Mouse (Mus musculus) MEL (cell line): Measurements from ENCODE around the gene Faap100. TPM values are rescaled to one million over a fixed set of nuclear protein-coding genes. Genes with fewer than 3 reads are reported as not detected.

Experiments used
- DNase-seq: peaks from one replicate; pipeline ENCODE4 v3.0.0; 2011; ENCODE audit warnings: low read depth, low spot score
- H3K27ac ChIP-seq: 2 replicates; pipeline ENCODE4 v1.5.1; 2012; ENCODE audit warnings: low read depth, mild to moderate bottlenecking, control low read depth, low read length, moderate library complexity; ENCODE audit not compliant: control insufficient read depth
- H3K27me3 ChIP-seq, 2 experiments: fragments of 150-350 bp in 1 of 2; sonication (generic) in 1 of 2; 2 replicates each; pipeline ENCODE4 v1.6.1; 2012; ENCODE audit warnings: low read length in 2 of 2, mild to moderate bottlenecking in 2 of 2, improper control_type of control experiment in 1 of 2, moderate library complexity in 1 of 2; ENCODE audit not compliant: insufficient read depth in 2 of 2, control insufficient read depth in 1 of 2
- H3K36me3 ChIP-seq, 2 experiments: 2 replicates each; pipeline ENCODE4 v1.6.1; 2012 to 2014; ENCODE audit warnings: low read length in 2 of 2, improper control_type of control experiment in 1 of 2, inconsistent platforms in 1 of 2, mild to moderate bottlenecking in 1 of 2; ENCODE audit not compliant: insufficient read depth in 2 of 2, control insufficient read depth in 1 of 2
- H3K4me1 ChIP-seq, 2 experiments: fragments of 150-350 bp in 1 of 2; sonication (generic) in 1 of 2; 2 replicates each; pipeline ENCODE4 v1.6.1; 2012; ENCODE audit warnings: low read length in 2 of 2, improper control_type of control experiment in 1 of 2, mild to moderate bottlenecking in 1 of 2; ENCODE audit not compliant: insufficient read depth in 2 of 2, control insufficient read depth in 1 of 2
- H3K4me3 ChIP-seq, 2 experiments: fragments of 150-350 bp in 1 of 2; sonication (generic) in 1 of 2; 2 replicates each; pipeline ENCODE4 v1.5.1; 2012; ENCODE audit warnings: low read depth in 2 of 2, low read length in 2 of 2, mild to moderate bottlenecking in 2 of 2, moderate library complexity in 2 of 2, control low read depth in 1 of 2, improper control_type of control experiment in 1 of 2; ENCODE audit not compliant: control insufficient read depth in 1 of 2, insufficient read depth in 1 of 2
- H3K79me2 ChIP-seq: 2 replicates; pipeline ENCODE4 v1.6.1; 2012; ENCODE audit warnings: mild to moderate bottlenecking, low read length, moderate library complexity; ENCODE audit not compliant: control insufficient read depth, poor library complexity, insufficient read depth
- H3K9ac ChIP-seq: 2 replicates; pipeline ENCODE4 v1.6.1; 2012; ENCODE audit warnings: low read depth, mild to moderate bottlenecking, control low read depth, low read length, moderate library complexity; ENCODE audit not compliant: control insufficient read depth, poor library complexity, severe bottlenecking
- H3K9me3 ChIP-seq: fragments of 150-350 bp; sonication (generic); replicated peaks from 2 replicates; pipeline ENCODE4 v1.6.1; 2012; ENCODE audit warnings: mild to moderate bottlenecking, low read length, improper control_type of control experiment, moderate library complexity; ENCODE audit not compliant: insufficient read depth
- CTCF ChIP-seq, 3 experiments: IDR thresholded peaks in 2 of 3; conservative IDR thresholded peaks in 1 of 3; 2 replicates each; pipeline ENCODE4 v1.5.1; 2011 to 2012; ENCODE audit warnings: low read length in 3 of 3, low read depth in 2 of 3, mild to moderate bottlenecking in 2 of 3, improper control_type of control experiment in 1 of 3, inconsistent platforms in 1 of 3, mixed read lengths in 1 of 3, moderate library complexity in 1 of 3; ENCODE audit not compliant: control insufficient read depth in 1 of 3, insufficient read depth in 1 of 3, poor library complexity in 1 of 3, severe bottlenecking in 1 of 3
- EP300 ChIP-seq, 2 experiments: IDR thresholded peaks; 2 replicates each; pipeline ENCODE4 v1.6.1; 2011; ENCODE audit warnings: improper control_type of control experiment in 2 of 2, low read length in 2 of 2, low read depth in 1 of 2, mild to moderate bottlenecking in 1 of 2
- GABPA ChIP-seq: IDR thresholded peaks from 2 replicates; pipeline ENCODE4 v1.6.1; 2012; ENCODE audit warnings: low read depth, mild to moderate bottlenecking, inconsistent platforms, low read length, improper control_type of control experiment, moderate library complexity
- MEF2A ChIP-seq: IDR thresholded peaks from 2 replicates; pipeline ENCODE4 v1.6.1; 2014; ENCODE audit warnings: low read depth, mild to moderate bottlenecking, inconsistent platforms, low read length, improper control_type of control experiment; ENCODE audit not compliant: poor library complexity, insufficient replicate concordance, severe bottlenecking; ENCODE audit errors: extremely low read depth
- POLR2A ChIP-seq, 2 experiments: IDR thresholded peaks; 2 replicates each; pipeline ENCODE4 v1.6.1; 2011 to 2012; ENCODE audit warnings: low read length in 2 of 2, mild to moderate bottlenecking in 2 of 2, control low read depth in 1 of 2, improper control_type of control experiment in 1 of 2, low read depth in 1 of 2, moderate library complexity in 1 of 2; ENCODE audit not compliant: control insufficient read depth in 1 of 2, insufficient read depth in 1 of 2, poor library complexity in 1 of 2
- POLR2AphosphoS2 ChIP-seq: IDR thresholded peaks from 2 replicates; pipeline ENCODE4 v1.6.1; 2011; ENCODE audit warnings: low read length, improper control_type of control experiment
- RAD21 ChIP-seq: IDR thresholded peaks from 2 replicates; pipeline ENCODE4 v1.6.1; 2011; ENCODE audit warnings: mild to moderate bottlenecking, low read depth, low read length, improper control_type of control experiment
- SMC3 ChIP-seq: IDR thresholded peaks from 2 replicates; pipeline ENCODE4 v1.6.1; 2011; ENCODE audit warnings: low read depth, low read length, improper control_type of control experiment
- TBP ChIP-seq: IDR thresholded peaks from 2 replicates; pipeline ENCODE4 v1.8.0; 2011; ENCODE audit warnings: low read depth, low read length, improper control_type of control experiment
- USF1 ChIP-seq: IDR thresholded peaks from 2 replicates; pipeline ENCODE4 v1.6.1; 2014; ENCODE audit warnings: low read depth, mild to moderate bottlenecking, inconsistent platforms, low read length, improper control_type of control experiment, moderate library complexity
- ZC3H11A ChIP-seq: IDR thresholded peaks from 2 replicates; pipeline ENCODE4 v1.6.1; 2012; ENCODE audit warnings: low read depth, mild to moderate bottlenecking, inconsistent platforms, low read length, improper control_type of control experiment
- polyA plus RNA-seq, 2 experiments: library from polyadenylated mRNA; stranded (reverse) in 1 of 2; unstranded in 1 of 2; fragments of >175 nt in 1 of 2; fragments of >200 nt in 1 of 2; gene quantifications; 2 replicates each; pipeline versions ENCODE4 v1.2.1 to v1.2.4; 2012; ENCODE audit warnings: low replicate concordance in 2 of 2, low read depth in 1 of 2; ENCODE audit not compliant: insufficient read length in 2 of 2, insufficient read depth in 1 of 2, missing spikeins in 1 of 2
- total RNA-seq: library from RNA; depleted of rRNA; stranded (reverse); fragments of 300-350 nt; gene quantifications from 2 replicates; pipeline ENCODE4 v1.2.3, GENCODE M21; 2012

Faap100 gene
- total and polyA plus RNA-seq, 3 experiments, result 27.1 to 45.7 TPM; not detected in 1

DNA sequence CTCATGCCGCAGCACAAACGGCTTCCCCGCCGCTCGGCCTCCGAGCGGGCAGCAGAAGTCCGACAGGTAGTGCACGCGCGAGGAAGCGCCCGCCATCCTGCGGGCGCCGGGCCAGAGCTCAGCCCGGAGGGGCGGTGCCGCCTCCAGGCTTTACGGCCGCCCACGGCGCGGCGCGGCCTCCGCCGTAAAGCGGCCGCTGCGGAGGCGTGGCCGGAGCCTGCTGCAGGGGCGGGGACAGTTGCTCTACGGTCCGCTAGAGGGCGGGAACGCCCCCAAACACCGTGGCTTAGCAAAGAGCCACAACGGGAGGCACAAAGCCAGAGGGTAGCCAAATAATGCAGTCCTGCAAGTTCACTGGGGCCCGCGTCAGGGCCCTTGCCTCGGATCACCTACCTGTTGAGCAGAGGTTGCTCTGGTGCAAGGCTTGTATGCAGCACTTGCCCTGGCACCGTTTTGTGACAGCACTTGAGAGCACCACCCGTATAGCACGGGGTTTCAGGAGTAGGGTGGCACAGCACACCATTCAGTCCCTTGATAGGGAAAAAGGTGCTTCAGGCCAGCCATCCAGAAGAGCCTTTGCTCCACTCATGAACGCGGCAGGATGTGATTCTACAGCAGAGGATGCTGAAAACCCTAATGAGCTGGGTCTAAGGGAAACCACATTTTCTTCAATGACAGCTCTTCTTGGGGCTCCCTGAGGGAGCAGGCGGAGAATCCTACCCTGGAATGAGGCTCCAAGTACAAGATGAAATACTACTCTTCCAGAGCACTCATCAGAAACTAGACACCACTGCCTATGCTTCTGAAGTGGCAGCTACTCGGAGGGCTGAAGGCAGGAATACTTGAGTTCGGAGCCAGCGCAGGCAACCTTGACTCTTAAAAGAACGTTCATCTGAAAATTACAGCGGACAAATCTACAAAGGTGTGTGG, at the start of gene Faap100 (continued):
- 0 out of 4 replicates have a peak, but pooled peaks of 1 of the 2 experiments have one; percentile 40 for TF ChIP-seq EP300 (IDR thresholded peaks at IDR 0.05; ENCODE audit: low read depth in 1 of 2, low read length in 2 of 2)
- peak; percentile 92 to 96; a peak in 3 of 4 replicates for TF ChIP-seq POLR2A (IDR thresholded peaks at IDR 0.05; ENCODE audit: control insufficient read depth in 1 of 2, insufficient read depth in 1 of 2, low read depth in 1 of 2, low read length in 2 of 2, poor library complexity in 1 of 2)
- peak; percentile 54; the same call in 1 of the 2 replicates for TF ChIP-seq GABPA
- TF ChIP-seq MEF2A, result peak; percentile 27; the same call in 1 of the 2 replicates
- peak; percentile 15; the same call in 1 of the 2 replicates for TF ChIP-seq USF1

GRCm38 (mm10) chr11:120426727-120427126, 48.2 kb upstream of the Faap100 start:
- no peak for DNase-seq

DNA sequence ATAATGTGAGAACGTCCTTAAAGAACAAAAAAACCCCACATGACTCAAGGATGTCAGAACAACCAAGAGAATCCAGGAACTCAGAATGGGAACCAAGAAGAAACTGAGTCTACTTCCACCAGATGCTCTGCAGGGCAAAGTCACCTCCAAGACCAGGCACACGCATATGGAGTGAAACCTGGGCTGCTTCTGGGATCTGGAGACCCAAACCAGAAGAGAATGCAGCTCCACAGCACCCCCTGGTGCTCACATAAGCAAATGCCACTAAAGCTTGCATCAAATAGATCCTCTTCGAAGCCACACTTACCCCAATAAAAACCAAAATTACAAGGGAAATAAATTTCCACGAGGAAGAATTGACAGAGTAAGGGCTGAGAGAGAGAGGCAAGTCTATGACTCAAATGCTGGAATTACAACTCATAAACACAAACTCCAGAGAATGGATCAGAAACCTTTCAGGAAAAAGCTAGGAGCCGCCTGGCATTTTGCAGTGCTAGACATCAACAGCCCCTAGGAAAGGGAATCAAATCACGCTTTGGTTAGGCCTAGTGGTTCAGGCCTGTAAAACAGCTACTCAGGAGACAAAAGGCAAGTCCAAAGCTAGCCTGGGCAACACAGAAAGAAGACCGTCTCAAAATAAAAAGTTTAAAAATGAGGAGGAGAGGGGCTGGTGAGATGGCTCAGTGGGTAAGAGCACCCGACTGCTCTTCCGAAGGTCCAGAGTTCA, 45.2 kb upstream of the Faap100 start:
- Histone ChIP-seq H3K9ac (no peak overlapping the region), H3K36me3 (peaks cover 0 to 68% of the 10 kb centered on the region in 2 experiments; a peak in 2 of 4 replicates), H3K79me2 (peaks cover 9% of the 10 kb centered on the region; the same call in 1 of the 2 replicates), H3K4me1 (no peaks in the 10 kb centered on the region), H3K4me3 (no peak overlapping the region), H3K27ac (no peak overlapping the region), H3K27me3 (no peaks in the 10 kb centered on the region), H3K9me3 (no peaks in the 10 kb centered on the region)
- peak; percentile 82 for DNase-seq
- TF ChIP-seq SMC3 (peak; percentile 54), RAD21 (peak; percentile 57), MEF2A (no peak), ZC3H11A (peak; percentile 33; the same call in 1 of the 2 replicates), CTCF (IDR thresholded peaks at IDR 0.05 in 2 of 3, conservative IDR thresholded peaks at IDR 0.05 in 1 of 3; ENCODE audit: control insufficient read depth in 1 of 3, insufficient read depth in 1 of 3, low read depth in 2 of 3, low read length in 3 of 3, poor library complexity in 1 of 3, severe bottlenecking in 1 of 3) (peak; percentile 79 to 93 (median 82)), POLR2A (IDR thresholded peaks at IDR 0.05; ENCODE audit: control insufficient read depth in 1 of 2, insufficient read depth in 1 of 2, low read depth in 1 of 2, low read length in 2 of 2, poor library complexity in 1 of 2) (0 out of 4 replicates have a peak, but pooled peaks of 1 of the 2 experiments have one; percentile 11)

More at GRCm38 (mm10) chr11:120426727-120427126, 48.2 kb upstream of the Faap100 start:
- Histone ChIP-seq H3K36me3 (peaks cover 0 to 65% of the 10 kb centered on the region in 2 experiments; a peak in 2 of 4 replicates), H3K27ac (no peak overlapping the region), H3K9ac (no peak overlapping the region), H3K9me3 (no peaks in the 10 kb centered on the region), H3K4me3 (no peak overlapping the region), H3K27me3 (no peaks in the 10 kb centered on the region), H3K4me1 (no peaks in the 10 kb centered on the region), H3K79me2 (peaks cover 11% of the 10 kb centered on the region)
- TF ChIP-seq TBP (no peak), POLR2AphosphoS2 (peak; percentile 19; the same call in 1 of the 2 replicates)
